11 mouse cellular contexts compared by ENCODE assay signal in the genomic region with DNA sequence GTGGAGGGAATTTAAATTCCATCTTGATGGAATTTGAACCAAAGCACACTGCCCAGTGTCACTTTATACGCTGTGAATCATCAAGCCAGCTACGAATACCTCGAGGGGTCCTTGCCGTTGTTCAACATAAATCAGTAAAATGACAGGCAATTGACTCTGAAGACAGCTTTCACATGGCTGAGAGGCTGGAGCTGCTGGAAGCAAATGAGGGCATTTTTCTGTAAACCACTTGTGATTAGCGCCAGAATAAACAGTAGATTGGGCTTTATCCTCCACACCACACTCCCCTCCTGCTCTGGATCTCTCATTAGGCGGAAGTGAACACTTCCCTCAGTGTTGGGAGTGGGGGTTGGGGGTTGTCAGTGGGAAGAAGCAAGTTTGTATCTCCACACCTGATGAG. TPM values are rescaled to one million over a fixed set of nuclear protein-coding genes. Genes with fewer than 3 reads are reported as not detected.
A peak's percentile ranks its signal among the peaks of the same experiment; 100 is the strongest.
DNase-seq lines count a peak whose midpoint lies in the region; ATAC-seq lines count a peak whose summit lies in the region.
"Had no signal": no experiment of that assay in that cellular context is flagged by ENCODE, and none has a peak within 500 bp of the region (broad histone marks: within the 10 kb centered on the region; RNA-seq: fewer than 3 reads in every experiment).

No protein-coding gene starts in this region.

- H3K4me1 ChIP-seq in heart, embryonic 10.5 days: peaks cover 84% of the 10 kb centered on the region
- peaks cover 62% of the 10 kb centered on the region for H3K4me1 ChIP-seq in lung, embryonic 15.5 days
- H3K4me1 ChIP-seq in embryonic facial prominence, embryonic 13.5 days: peaks cover 69% of the 10 kb centered on the region

- H3K4me2 ChIP-seq in lung, embryonic 15.5 days: no peak overlapping the region
- no peak overlapping the region for H3K4me2 ChIP-seq in embryonic facial prominence, embryonic 13.5 days
- H3K4me2 ChIP-seq: limb, embryonic 12.5 days had no signal

- no peak for ATAC-seq in lung, embryonic 15.5 days (ENCODE audit: borderline replicate concordance, extremely low read depth, low FRiP score, low TSS enrichment)
- no peak for ATAC-seq in embryonic facial prominence, embryonic 13.5 days (ENCODE audit: insufficient number of reproducible peaks, insufficient read depth, low FRiP score, low TSS enrichment, low read depth)
- ATAC-seq: CD4-positive, CD25-positive, alpha-beta regulatory T cell, adult 4 months had no signal

- H3K4me3 ChIP-seq in heart, embryonic 10.5 days: no peak overlapping the region
- no peak overlapping the region for H3K4me3 ChIP-seq in lung, embryonic 15.5 days
- no peak overlapping the region for H3K4me3 ChIP-seq in embryonic facial prominence, embryonic 13.5 days
- H3K4me3 ChIP-seq: limb, embryonic 12.5 days had no signal

- 18% methylated on average over 6 of the region's 6 CpGs for WGBS in heart, embryonic 10.5 days
- 7% methylated on average over 6 of the region's 6 CpGs for WGBS in lung, embryonic 15.5 days
- WGBS in embryonic facial prominence, embryonic 13.5 days: 18% methylated on average over 6 of the region's 6 CpGs

- no peaks in the 10 kb centered on the region for H3K36me3 ChIP-seq in heart, embryonic 10.5 days
- H3K36me3 ChIP-seq in lung, embryonic 15.5 days: no peaks in the 10 kb centered on the region
- H3K36me3 ChIP-seq in embryonic facial prominence, embryonic 13.5 days: no peaks in the 10 kb centered on the region
- H3K36me3 ChIP-seq: limb, embryonic 12.5 days had no signal

- no peak overlapping the region for H3K9ac ChIP-seq in lung, embryonic 15.5 days
- H3K9ac ChIP-seq in embryonic facial prominence, embryonic 13.5 days: no peak overlapping the region
- H3K9ac ChIP-seq: limb, embryonic 12.5 days had no signal

- peak overlapping the region; percentile 83 for H3K27ac ChIP-seq in heart, embryonic 10.5 days
- H3K27ac ChIP-seq in lung, embryonic 15.5 days: 0 out of 2 replicates have a peak overlapping the region, but pooled peaks have one; percentile 13
- H3K27ac ChIP-seq in embryonic facial prominence, embryonic 13.5 days: peak overlapping the region; percentile 23; the same call in 1 of the 2 replicates
- H3K27ac ChIP-seq: limb, embryonic 12.5 days had no signal

- H3K27me3 ChIP-seq in heart, embryonic 10.5 days (ENCODE audit: insufficient read depth, poor library complexity, severe bottlenecking): no peaks in the 10 kb centered on the region
- no peaks in the 10 kb centered on the region for H3K27me3 ChIP-seq in lung, embryonic 15.5 days
- H3K27me3 ChIP-seq in embryonic facial prominence, embryonic 13.5 days: 0 out of 2 replicates have a peak, but pooled peaks cover 7% of the 10 kb centered on the region
- H3K27me3 ChIP-seq: limb, embryonic 12.5 days had no signal

- no peak for DNase-seq in heart, embryonic 10.5 days (ENCODE audit: low spot score)
- no peak for DNase-seq in heart, adult 9 months (ENCODE audit: low spot score in 2 of 2)
- no peak for DNase-seq in lung, postnatal 4 days
- peak; percentile 58 for DNase-seq in mesoderm, embryonic 11.5 days (ENCODE audit: low read depth, low spot score)
- no peak for DNase-seq in frontal cortex, postnatal 10 days (ENCODE audit: low spot score in 2 of 2)
- DNase-seq in layer of hippocampus, adult 9-11 months: no peak
- DNase-seq: thymus, postnatal 25 days had no signal

- H3K9me3 ChIP-seq in heart, embryonic 10.5 days: no peaks in the 10 kb centered on the region
- H3K9me3 ChIP-seq in lung, embryonic 15.5 days: no peaks in the 10 kb centered on the region
- no peaks in the 10 kb centered on the region for H3K9me3 ChIP-seq in embryonic facial prominence, embryonic 13.5 days
- H3K9me3 ChIP-seq: limb, embryonic 12.5 days had no signal

RNA-seq across cellular contexts. Expression of a gene that starts 34.3 kb away (rescaled TPM):
- 0.26 and 0.62 TPM in 2 replicates for polyA plus RNA-seq in heart, embryonic 10.5 days (2016; fragmentation: Nextera tagmentation; extraction: Ambion mirVana)
- 0.92 and 1.5 TPM in 2 replicates for polyA plus RNA-seq in lung, embryonic 15.5 days (2015; fragmentation: Nextera tagmentation; extraction: Ambion mirVana)
- 0.48 and 0.93 TPM in 2 replicates for polyA plus RNA-seq in embryonic facial prominence, embryonic 13.5 days (2015; fragmentation: Nextera tagmentation; extraction: Ambion mirVana)

Comparison
In these comparisons a context has a peak if more than half of its experiments do, and no peak if none do; other contexts are left out.
1. H3K27ac ChIP-seq: peak in every context shown above with its lines; median percentile 83 in heart, embryonic 10.5 days; 23 in embryonic facial prominence, embryonic 13.5 days; 13 in lung, embryonic 15.5 days.